Mouse (Mus musculus): Measurements from ENCODE around the gene Rasa1.

DNA sequence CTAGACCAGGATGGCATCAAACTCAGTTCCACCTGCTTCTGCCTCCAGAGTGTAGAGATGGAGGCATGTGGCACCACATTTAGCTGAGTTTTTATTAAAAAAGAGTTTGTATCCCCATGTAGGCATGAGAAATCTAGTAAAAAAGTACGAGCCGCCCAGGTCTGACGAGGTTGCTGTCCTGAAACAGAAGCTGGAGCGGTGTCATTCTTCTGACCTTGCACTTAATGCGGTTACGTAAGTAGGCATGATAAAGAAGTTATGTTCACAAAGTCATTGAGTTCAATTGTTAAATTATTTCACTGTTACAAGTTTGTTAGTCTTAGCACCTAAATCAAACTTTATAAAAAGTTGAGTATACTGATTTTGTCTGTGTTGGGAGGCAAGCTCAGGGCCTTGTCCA lies 80.3 kb downstream of the Rasa1 start:
- TF ChIP-seq CTCF (IDR thresholded peaks at IDR 0.05; ENCODE audit: low read depth) (no peak), EP300 (IDR thresholded peaks at IDR 0.05; ENCODE audit: low read depth) (no peak)
